Mouse (Mus musculus): ENCODE data around the gene Znrf2. TPM values are rescaled to one million over a fixed set of nuclear protein-coding genes. Genes with fewer than 3 reads are reported as not detected.
"Not testable (repeated sequence)": the region's sequence is repeated elsewhere in the genome, so short reads cannot be mapped to it uniquely, and the experiment has no call there.

The Znrf2 gene
- polyA plus RNA-seq, 1 experiment from 2014 or later, result 2.9 TPM

- Histone ChIP-seq H3K4me3 (ENCODE audit: low read depth, low read length) (no peak overlapping the region), H3K36me3 (ENCODE audit: control insufficient read depth, insufficient read depth, low read length) (no peaks in the 10 kb centered on the region), H3K4me2 (no peak overlapping the region; the same call in 1 of the 2 replicates), H3K9me3 (ENCODE audit: control insufficient read depth, low read length) (no peaks in the 10 kb centered on the region), H3K4me1 (ENCODE audit: control insufficient read depth, insufficient read depth, low read length) (peaks cover 15% of the 10 kb centered on the region), H3K27ac (ENCODE audit: low read depth, low read length) (no peak overlapping the region), H3K27me3 (ENCODE audit: control insufficient read depth, insufficient read depth, low read length) (no peaks in the 10 kb centered on the region), H3K9ac (ENCODE audit: low read length) (no peak overlapping the region)
- 81% methylated on average over 9 of the region's 9 CpGs for WGBS
- ATAC-seq (ENCODE audit: low FRiP score) (no peak), DNase-seq (ENCODE audit: low spot score, missing footprints) (peak; percentile 77)
Observed at GRCm38 (mm10) chr6:54815428-54816130, 1.1 kb upstream of the Znrf2 start.

- peak overlapping the region; percentile 96 for H3K27ac ChIP-seq (ENCODE audit: low read depth, low read length)
- H3K4me2 ChIP-seq, result peak overlapping the region; percentile 58
- peak; percentile 51 for ATAC-seq (ENCODE audit: low FRiP score)
- H3K27me3 ChIP-seq (ENCODE audit: control insufficient read depth, insufficient read depth, low read length), result no peaks in the 10 kb centered on the region
- WGBS, result under 1% methylated on average over 30 of the region's 39 CpGs
- H3K36me3 ChIP-seq (ENCODE audit: control insufficient read depth, insufficient read depth, low read length), result no peaks in the 10 kb centered on the region
- DNase-seq (ENCODE audit: low spot score, missing footprints), result peak; percentile 98
- peak overlapping the region; percentile 84 for H3K4me3 ChIP-seq (ENCODE audit: low read depth, low read length)
- peak overlapping the region; percentile 89 for H3K9ac ChIP-seq (ENCODE audit: low read length)
- H3K4me1 ChIP-seq (ENCODE audit: control insufficient read depth, insufficient read depth, low read length), result peaks cover 15% of the 10 kb centered on the region
- H3K9me3 ChIP-seq (ENCODE audit: control insufficient read depth, low read length), result no peaks in the 10 kb centered on the region
Observed at GRCm38 (mm10) chr6:54817266-54817767, 601 bp downstream of the Znrf2 start.

- WGBS, result 59% methylated on average over 2 of the region's 2 CpGs
- Histone ChIP-seq H3K4me1 (ENCODE audit: control insufficient read depth, insufficient read depth, low read length) (peaks cover 15% of the 10 kb centered on the region), H3K4me2 (peak overlapping the region; percentile 58), H3K36me3 (ENCODE audit: control insufficient read depth, insufficient read depth, low read length) (no peaks in the 10 kb centered on the region), H3K4me3 (ENCODE audit: low read depth, low read length) (peak overlapping the region; percentile 84; the same call in 1 of the 2 replicates), H3K27ac (ENCODE audit: low read depth, low read length) (no peak overlapping the region), H3K9me3 (ENCODE audit: control insufficient read depth, low read length) (no peaks in the 10 kb centered on the region), H3K9ac (ENCODE audit: low read length) (peak overlapping the region; percentile 89; the same call in 1 of the 2 replicates), H3K27me3 (ENCODE audit: control insufficient read depth, insufficient read depth, low read length) (no peaks in the 10 kb centered on the region)
- DNase-seq (ENCODE audit: low spot score, missing footprints) (peak; percentile 79), ATAC-seq (ENCODE audit: low FRiP score) (no peak)
Observed at GRCm38 (mm10) chr6:54818389-54818788, 1.7 kb downstream of the Znrf2 start.

GRCm38 (mm10) chr6:54819272-54819671 is 2.6 kb downstream of the Znrf2 start:
- 32% methylated on average over 4 of the region's 4 CpGs for WGBS

GRCm38 (mm10) chr6:54819746-54820145 is 3.0 kb downstream of the Znrf2 start:
- no peak for ATAC-seq (ENCODE audit: low FRiP score)
- H3K36me3 ChIP-seq (ENCODE audit: control insufficient read depth, insufficient read depth, low read length), result no peaks in the 10 kb centered on the region
- DNase-seq (ENCODE audit: low spot score, missing footprints), result peak; percentile 72
- peaks cover 15% of the 10 kb centered on the region for H3K4me1 ChIP-seq (ENCODE audit: control insufficient read depth, insufficient read depth, low read length)
- 0 out of 2 replicates have a peak overlapping the region, but pooled peaks have one; percentile 5 for H3K4me2 ChIP-seq
- 47% methylated on average over 3 of the region's 3 CpGs for WGBS
- H3K27ac ChIP-seq (ENCODE audit: low read depth, low read length), result no peak overlapping the region
- no peaks in the 10 kb centered on the region for H3K9me3 ChIP-seq (ENCODE audit: control insufficient read depth, low read length)
- H3K4me3 ChIP-seq (ENCODE audit: low read depth, low read length), result no peak overlapping the region
- H3K9ac ChIP-seq (ENCODE audit: low read length), result no peak overlapping the region
- H3K27me3 ChIP-seq (ENCODE audit: control insufficient read depth, insufficient read depth, low read length), result no peaks in the 10 kb centered on the region

More at GRCm38 (mm10) chr6:54819272-54819671, 2.6 kb downstream of the Znrf2 start:
- peak overlapping the region; percentile 20; the same call in 1 of the 2 replicates for H3K4me2 ChIP-seq
- H3K9me3 ChIP-seq (ENCODE audit: control insufficient read depth, low read length), result no peaks in the 10 kb centered on the region
- ATAC-seq (ENCODE audit: low FRiP score) (no peak), DNase-seq (ENCODE audit: low spot score, missing footprints) (peak; percentile 47)
- peaks cover 15% of the 10 kb centered on the region for H3K4me1 ChIP-seq (ENCODE audit: control insufficient read depth, insufficient read depth, low read length)
- H3K27me3 ChIP-seq (ENCODE audit: control insufficient read depth, insufficient read depth, low read length), result no peaks in the 10 kb centered on the region
- H3K36me3 ChIP-seq (ENCODE audit: control insufficient read depth, insufficient read depth, low read length), result no peaks in the 10 kb centered on the region
- no peak overlapping the region for H3K4me3 ChIP-seq (ENCODE audit: low read depth, low read length)
- H3K9ac ChIP-seq (ENCODE audit: low read length), result no peak overlapping the region
- H3K27ac ChIP-seq (ENCODE audit: low read depth, low read length), result no peak overlapping the region

- DNase-seq (ENCODE audit: low spot score, missing footprints) (peak; percentile 60), ATAC-seq (ENCODE audit: low FRiP score) (no peak)
- 86% methylated on average over 4 of the region's 4 CpGs for WGBS
- Histone ChIP-seq H3K4me3 (ENCODE audit: low read depth, low read length) (no peak overlapping the region), H3K4me1 (ENCODE audit: control insufficient read depth, insufficient read depth, low read length) (peaks cover 15% of the 10 kb centered on the region), H3K27ac (ENCODE audit: low read depth, low read length) (no peak overlapping the region), H3K4me2 (no peak overlapping the region), H3K36me3 (ENCODE audit: control insufficient read depth, insufficient read depth, low read length) (no peaks in the 10 kb centered on the region), H3K9ac (ENCODE audit: low read length) (no peak overlapping the region), H3K9me3 (ENCODE audit: control insufficient read depth, low read length) (no peaks in the 10 kb centered on the region), H3K27me3 (ENCODE audit: control insufficient read depth, insufficient read depth, low read length) (no peaks in the 10 kb centered on the region)
Observed at GRCm38 (mm10) chr6:54822348-54822747, 5.6 kb downstream of the Znrf2 start.

GRCm38 (mm10) chr6:54824561-54824960 is 7.8 kb downstream of the Znrf2 start:
- ATAC-seq (ENCODE audit: low FRiP score); DNase-seq (ENCODE audit: low spot score, missing footprints); H3K4me2 ChIP-seq; H3K4me3 ChIP-seq (ENCODE audit: low read depth, low read length); H3K27ac ChIP-seq (ENCODE audit: low read depth, low read length); H3K9me3 ChIP-seq (ENCODE audit: control insufficient read depth, low read length); H3K27me3 ChIP-seq (ENCODE audit: control insufficient read depth, insufficient read depth, low read length); H3K4me1 ChIP-seq (ENCODE audit: control insufficient read depth, insufficient read depth, low read length); H3K9ac ChIP-seq (ENCODE audit: low read length); H3K36me3 ChIP-seq (ENCODE audit: control insufficient read depth, insufficient read depth, low read length): not testable (repeated sequence)
- WGBS, result 100% methylated on average over 2 of the region's 2 CpGs

- WGBS, result 85% methylated on average over 5 of the region's 5 CpGs
- Histone ChIP-seq H3K36me3 (ENCODE audit: control insufficient read depth, insufficient read depth, low read length) (no peaks in the 10 kb centered on the region), H3K9ac (ENCODE audit: low read length) (no peak overlapping the region), H3K9me3 (ENCODE audit: control insufficient read depth, low read length) (no peaks in the 10 kb centered on the region), H3K27me3 (ENCODE audit: control insufficient read depth, insufficient read depth, low read length) (no peaks in the 10 kb centered on the region), H3K4me3 (ENCODE audit: low read depth, low read length) (no peak overlapping the region), H3K4me1 (ENCODE audit: control insufficient read depth, insufficient read depth, low read length) (no peaks in the 10 kb centered on the region), H3K4me2 (no peak overlapping the region), H3K27ac (ENCODE audit: low read depth, low read length) (no peak overlapping the region)
- DNase-seq (ENCODE audit: low spot score, missing footprints) (peak; percentile 77), ATAC-seq (ENCODE audit: low FRiP score) (no peak)
Observed at GRCm38 (mm10) chr6:54827481-54827880, 10.8 kb downstream of the Znrf2 start.

GRCm38 (mm10) chr6:54828274-54828673 is 11.6 kb downstream of the Znrf2 start:
- H3K27ac ChIP-seq (ENCODE audit: low read depth, low read length), result no peak overlapping the region
- no peak for DNase-seq (ENCODE audit: low spot score, missing footprints)
- H3K4me1 ChIP-seq (ENCODE audit: control insufficient read depth, insufficient read depth, low read length), result no peaks in the 10 kb centered on the region
- H3K4me2 ChIP-seq, result no peak overlapping the region
- H3K9me3 ChIP-seq (ENCODE audit: control insufficient read depth, low read length), result no peaks in the 10 kb centered on the region
- H3K27me3 ChIP-seq (ENCODE audit: control insufficient read depth, insufficient read depth, low read length), result no peaks in the 10 kb centered on the region
- no peak for ATAC-seq (ENCODE audit: low FRiP score)
- H3K4me3 ChIP-seq (ENCODE audit: low read depth, low read length), result no peak overlapping the region
- no peaks in the 10 kb centered on the region for H3K36me3 ChIP-seq (ENCODE audit: control insufficient read depth, insufficient read depth, low read length)
- H3K9ac ChIP-seq (ENCODE audit: low read length), result no peak overlapping the region
- 84% methylated on average over 1 of the region's 1 CpGs for WGBS
